Mouse (Mus musculus) bone marrow, adult 2 months (tissue): ENCODE results near the gene Zfp385a. TPM values are rescaled to one million over a fixed set of nuclear protein-coding genes. Genes with fewer than 3 reads are reported as not detected.
A peak's percentile ranks its signal among the peaks of the same experiment; 100 is the strongest.

Experiments
- H3K27ac ChIP-seq: fragments of 200-500 bp; 2 replicates; pipeline ENCODE4 v1.5.1; 2012; ENCODE audit warnings: low read depth, mild to moderate bottlenecking, control low read depth, inconsistent platforms, low read length; ENCODE audit not compliant: control insufficient read depth, poor library complexity, insufficient read depth
- H3K4me1 ChIP-seq: fragments of 200-500 bp; 2 replicates; pipeline ENCODE4 v1.6.1; 2011; ENCODE audit warnings: low read length; ENCODE audit not compliant: control insufficient read depth, insufficient read depth
- H3K4me3 ChIP-seq: fragments of 200-500 bp; replicated peaks from 2 replicates; pipeline ENCODE3; 2011; ENCODE audit warnings: mild to moderate bottlenecking, low read depth, low read length, control low read depth; ENCODE audit not compliant: control insufficient read depth
- CTCF ChIP-seq: fragments of 200-500 bp; IDR thresholded peaks from 2 replicates; pipeline ENCODE4 v1.5.1; 2011; ENCODE audit warnings: low read length, control low read depth; ENCODE audit not compliant: control insufficient read depth, insufficient read depth
- POLR2A ChIP-seq: fragments of 200-500 bp; IDR thresholded peaks from 2 replicates; pipeline ENCODE4 v1.6.1; 2011; ENCODE audit warnings: low read depth, mild to moderate bottlenecking, control low read depth, low read length, borderline replicate concordance; ENCODE audit not compliant: control insufficient read depth
- WGBS: fragments of 180-500 bp; shearing (Covaris S2); methylation state at CpG from one replicate; pipeline ENCODE4 v1.1.7; 2018; 5-methylcytosine and 5-hydroxymethylcytosine counted together
- polyA plus RNA-seq: library from polyadenylated mRNA; stranded (reverse); fragments of >200 nt; gene quantifications from 2 replicates; pipeline ENCODE4 v1.2.4, GENCODE M21; 2011; ENCODE audit warnings: low replicate concordance; ENCODE audit not compliant: missing spikeins, insufficient read depth, insufficient read length

Gene Zfp385a
- polyA plus RNA-seq, 1 experiment, result 12.7 TPM

DNA sequence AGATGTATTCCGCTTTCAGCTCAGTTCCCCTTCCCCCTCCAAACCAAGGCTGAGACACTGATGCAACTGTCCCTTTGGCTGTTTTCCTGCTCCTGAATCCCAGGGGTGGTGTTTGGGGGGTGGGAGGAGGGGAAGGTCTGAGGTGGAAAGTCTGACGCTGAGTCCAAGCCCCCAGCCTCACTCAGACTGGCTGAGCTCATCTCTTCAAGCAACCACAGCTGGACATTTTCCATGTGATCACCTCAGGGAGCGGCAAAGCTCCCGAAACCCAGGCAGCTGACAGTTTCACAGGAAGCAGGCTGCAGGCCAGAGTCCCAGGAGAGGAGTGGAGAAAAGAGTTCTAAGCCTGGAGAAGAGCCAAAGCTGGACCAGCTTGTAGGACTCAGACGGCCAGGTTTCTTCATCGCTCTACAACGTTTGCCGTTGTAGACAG is 37.0 kb upstream of the Zfp385a start:
- TF ChIP-seq POLR2A (no peak), CTCF (no peak)
- 61% methylated on average over 8 of the region's 8 CpGs for WGBS
- no peak overlapping the region for H3K4me3 ChIP-seq
- H3K4me1 ChIP-seq, result no peaks in the 10 kb centered on the region; the same call in 1 of the 2 replicates
- no peak overlapping the region for H3K27ac ChIP-seq

DNA sequence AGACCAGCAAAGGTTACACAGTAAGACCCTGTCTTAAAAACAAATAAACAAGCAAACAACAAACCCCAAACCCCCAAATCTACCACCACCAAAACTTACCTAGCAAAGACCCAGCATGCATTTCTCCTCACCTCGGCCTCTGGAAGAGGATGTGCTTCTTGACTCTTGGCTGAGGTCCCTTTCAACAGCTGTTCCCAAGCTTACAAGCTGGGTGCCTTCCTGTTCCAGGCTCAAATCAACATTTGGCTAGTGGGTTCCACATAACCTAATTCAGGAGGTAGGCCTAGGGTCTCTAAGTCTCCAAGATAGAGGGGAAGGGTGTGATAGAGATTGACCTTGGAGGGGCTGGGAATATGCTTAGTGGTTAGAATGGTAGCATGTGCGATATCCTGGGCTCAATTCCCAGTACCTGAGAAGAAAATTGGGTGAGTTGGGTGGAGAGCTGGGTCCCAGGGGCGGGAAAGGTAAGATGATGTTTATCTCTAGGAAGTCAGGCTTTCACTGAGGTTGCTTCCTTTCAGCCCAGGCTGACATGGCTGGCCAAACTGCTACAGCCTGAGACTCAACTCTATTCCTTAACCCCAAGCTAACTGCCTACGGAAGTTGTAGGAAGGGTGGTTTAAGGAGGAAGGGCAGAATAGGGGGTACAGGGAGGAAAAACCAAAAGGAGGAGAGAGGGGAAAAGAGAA is 35.4 kb upstream of the Zfp385a start:
- TF ChIP-seq POLR2A (no peak), CTCF (no peak)
- Histone ChIP-seq H3K4me3 (no peak overlapping the region), H3K4me1 (no peaks in the 10 kb centered on the region; the same call in 1 of the 2 replicates), H3K27ac (no peak overlapping the region)
- 55% methylated on average over 4 of the region's 4 CpGs for WGBS

DNA sequence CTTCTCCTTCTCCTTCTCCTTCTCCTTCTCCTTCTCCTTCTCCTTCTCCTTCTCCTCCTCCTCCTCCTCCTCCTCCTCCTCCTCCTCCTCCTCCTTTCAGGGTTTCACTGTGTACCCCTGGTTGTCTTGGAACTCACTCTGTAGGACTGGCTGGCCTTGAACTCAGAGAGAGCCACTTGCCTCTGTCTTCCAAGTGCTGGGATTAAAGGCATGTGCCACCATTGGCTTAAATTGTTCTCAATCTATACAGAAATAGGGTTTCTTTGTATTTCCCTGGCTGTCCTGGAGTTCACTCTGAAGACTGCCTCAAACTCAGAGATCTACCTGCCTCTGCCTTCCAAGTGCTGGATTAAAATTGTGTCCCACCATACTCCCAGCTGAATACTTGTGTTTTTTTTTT is 32.6 kb upstream of the Zfp385a start:
- H3K27ac ChIP-seq, result no peak overlapping the region
- H3K4me1 ChIP-seq, result no peaks in the 10 kb centered on the region; the same call in 1 of the 2 replicates
- TF ChIP-seq CTCF, result no peak
- no peak for TF ChIP-seq POLR2A
- no peak overlapping the region for H3K4me3 ChIP-seq

DNA sequence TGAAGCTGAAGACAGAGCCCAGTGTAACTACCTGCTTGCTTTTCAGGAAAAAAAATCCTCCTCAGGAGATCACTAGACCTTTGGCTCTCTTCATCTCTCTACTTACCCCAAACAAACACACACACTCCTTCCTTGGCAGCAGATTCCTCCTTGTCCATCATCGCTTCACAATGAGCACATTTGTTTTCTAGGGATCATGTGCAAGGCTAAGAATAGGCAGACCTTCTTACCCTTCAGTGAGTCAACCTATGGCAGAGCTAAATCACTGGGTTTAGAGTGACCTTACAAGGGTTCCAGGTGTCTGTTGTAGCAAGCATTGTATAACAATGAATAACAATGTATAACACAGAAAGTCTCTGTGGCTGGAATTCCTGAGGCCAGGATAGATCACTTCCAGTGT is 31.8 kb upstream of the Zfp385a start:
- Histone ChIP-seq H3K4me1 (no peaks in the 10 kb centered on the region; the same call in 1 of the 2 replicates), H3K4me3 (no peak overlapping the region), H3K27ac (no peak overlapping the region)
- WGBS, result 94% methylated on average over 1 of the region's 1 CpGs
- no peak for TF ChIP-seq POLR2A
- TF ChIP-seq CTCF, result no peak

DNA sequence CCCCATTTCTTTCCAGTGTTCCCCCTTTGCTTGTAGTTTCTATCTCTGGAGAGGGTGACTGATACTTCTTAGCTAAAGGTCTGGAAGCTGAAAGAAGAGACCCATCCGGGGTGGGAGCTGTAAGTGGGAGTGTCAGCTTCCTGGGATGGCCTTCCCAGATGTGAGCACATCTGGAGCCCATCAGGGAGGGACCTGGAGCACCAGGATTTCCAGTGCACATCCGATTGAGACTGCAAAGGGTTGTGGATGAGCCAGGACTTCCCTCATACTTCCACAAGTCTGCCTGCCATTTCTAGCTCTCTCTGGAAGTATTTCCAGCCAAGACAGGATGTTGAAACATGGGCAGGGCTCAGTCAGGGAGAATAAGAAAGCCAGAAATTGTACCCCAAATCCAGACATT is 31.3 kb upstream of the Zfp385a start:
- TF ChIP-seq CTCF (no peak), POLR2A (no peak)
- WGBS, result 54% methylated on average over 2 of the region's 2 CpGs
- no peaks in the 10 kb centered on the region; the same call in 1 of the 2 replicates for H3K4me1 ChIP-seq
- H3K27ac ChIP-seq, result no peak overlapping the region
- H3K4me3 ChIP-seq, result no peak overlapping the region

DNA sequence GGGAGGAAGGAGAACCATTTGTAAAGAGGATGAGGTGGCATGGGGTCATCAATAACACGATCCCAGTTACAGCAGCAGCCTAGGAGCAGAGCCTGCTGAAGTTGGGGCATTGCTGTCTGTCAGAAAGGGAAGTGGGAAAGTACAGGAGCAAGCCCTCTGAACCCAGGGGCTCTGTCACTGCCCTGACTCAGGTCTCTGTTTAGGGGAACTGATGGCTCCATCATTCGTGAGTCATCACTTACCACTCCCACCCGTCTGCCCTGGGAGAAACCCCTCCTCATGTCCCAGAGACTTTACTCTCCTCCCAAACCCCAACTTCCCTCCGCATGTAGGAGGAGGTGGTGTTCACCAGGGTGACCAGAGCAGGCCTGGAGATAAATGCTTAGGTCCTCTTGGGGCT is 30.6 kb upstream of the Zfp385a start:
- no peak overlapping the region for H3K27ac ChIP-seq
- H3K4me1 ChIP-seq, result no peaks in the 10 kb centered on the region; the same call in 1 of the 2 replicates
- WGBS, result 6% methylated on average over 4 of the region's 4 CpGs
- TF ChIP-seq POLR2A, result no peak
- no peak for TF ChIP-seq CTCF
- H3K4me3 ChIP-seq, result no peak overlapping the region

DNA sequence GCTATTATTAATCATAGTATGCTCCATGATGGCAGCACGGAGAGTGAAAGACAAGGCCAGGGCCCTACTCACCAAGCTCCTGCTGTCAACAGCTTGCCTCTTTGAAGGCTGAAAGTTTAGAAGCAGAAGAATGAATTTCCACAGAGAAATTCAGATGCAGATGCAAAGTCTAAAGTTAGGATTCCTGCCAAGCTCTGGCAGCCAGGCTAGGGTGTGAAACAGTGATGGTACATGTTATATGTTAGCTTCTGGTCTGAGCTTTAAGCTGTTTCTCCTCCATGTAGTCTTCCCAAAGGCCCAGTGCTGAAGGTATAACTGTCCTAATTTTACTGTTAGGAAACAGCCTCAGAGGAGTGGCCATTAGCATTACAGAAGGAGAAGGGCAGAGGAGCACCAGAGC is 29.2 kb upstream of the Zfp385a start:
- no peaks in the 10 kb centered on the region; the same call in 1 of the 2 replicates for H3K4me1 ChIP-seq
- H3K4me3 ChIP-seq, result no peak overlapping the region
- H3K27ac ChIP-seq, result no peak overlapping the region
- TF ChIP-seq CTCF (no peak), POLR2A (no peak)
- 83% methylated on average over 1 of the region's 1 CpGs for WGBS

DNA sequence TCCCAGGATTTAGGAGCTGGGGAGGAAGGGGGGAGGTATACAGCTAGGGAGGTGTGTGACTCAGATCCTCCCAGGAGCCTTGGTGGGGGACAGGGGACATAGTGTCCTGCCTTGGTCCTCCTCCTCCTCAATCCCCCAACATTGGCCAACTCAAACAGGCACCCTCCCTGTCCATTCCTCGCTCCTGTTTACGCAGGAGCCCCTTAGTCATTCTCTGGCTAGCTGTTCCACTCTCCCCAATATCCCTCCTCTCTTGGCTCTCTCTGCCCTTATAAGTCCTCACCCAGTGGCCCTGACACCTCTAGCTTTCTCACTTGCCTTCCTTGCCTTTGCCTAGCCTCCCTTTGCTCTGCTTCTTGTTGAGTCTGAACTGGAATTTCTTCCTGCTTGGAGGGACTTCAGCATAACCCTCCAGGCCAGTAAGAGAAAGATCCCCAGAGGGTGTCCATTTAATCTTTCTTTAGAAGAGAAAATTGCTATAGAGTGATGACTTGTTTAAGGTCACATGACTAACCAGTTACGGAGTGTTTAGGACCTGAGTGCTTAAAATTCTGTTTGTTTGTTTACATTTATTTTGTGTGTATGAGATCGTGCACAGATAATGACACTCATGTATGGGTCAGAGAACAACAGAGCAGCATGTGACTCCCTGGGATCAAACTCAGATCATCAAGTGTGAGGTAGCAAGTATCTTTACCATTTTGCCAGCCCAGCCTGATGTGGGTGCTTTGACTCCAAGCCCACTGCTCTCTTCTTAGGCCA is 28.5 kb upstream of the Zfp385a start:
- Histone ChIP-seq H3K4me3 (no peak overlapping the region), H3K27ac (no peak overlapping the region), H3K4me1 (no peaks in the 10 kb centered on the region; the same call in 1 of the 2 replicates)
- 80% methylated on average over 4 of the region's 4 CpGs for WGBS
- TF ChIP-seq CTCF, result no peak
- TF ChIP-seq POLR2A, result no peak

DNA sequence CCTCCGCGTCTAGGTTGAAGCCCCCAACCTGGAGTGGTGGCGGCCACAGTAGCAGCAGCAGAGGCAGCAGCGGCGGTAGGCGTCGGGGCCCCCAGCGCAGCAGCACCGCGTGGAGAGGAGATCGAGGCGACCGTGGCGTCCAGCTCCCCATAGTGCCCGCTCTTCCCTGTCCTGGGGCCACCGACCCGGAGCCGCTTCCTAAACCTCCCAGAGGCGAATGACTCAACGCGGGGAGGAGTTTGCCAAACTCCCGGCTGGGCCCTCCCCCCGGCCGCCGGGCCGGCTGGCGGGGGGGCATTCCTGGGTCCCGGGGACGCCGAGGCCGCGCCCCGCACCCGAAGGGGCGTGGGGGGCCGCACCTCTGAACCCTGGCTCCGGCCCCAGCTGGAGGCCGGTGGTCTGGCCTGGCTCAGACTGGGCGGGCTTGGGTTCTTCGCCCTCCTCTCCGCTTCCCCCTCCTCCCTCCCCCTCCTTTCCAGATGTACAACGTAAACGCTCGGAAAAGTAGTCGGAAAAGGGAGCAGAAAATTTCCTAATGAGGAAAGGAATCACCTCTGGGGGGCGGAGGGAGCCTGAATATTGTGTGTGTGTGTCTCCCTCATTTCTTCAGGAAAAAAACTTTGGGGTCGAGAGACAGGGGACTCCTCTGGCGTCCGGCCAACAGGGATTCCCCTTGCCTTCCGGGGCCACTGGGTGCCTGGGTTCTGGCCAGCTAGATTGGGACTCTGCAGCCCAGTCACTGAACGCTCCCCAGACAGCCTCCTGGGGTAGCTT is 26.7 kb upstream of the Zfp385a start, which contains the start of gene Itga5:
Gene Itga5 (minus strand): TSS at position 388 of the 774 bp plus-strand sequence.
- TF ChIP-seq CTCF (no peak), POLR2A (peak; percentile 51; the same call in 1 of the 2 replicates)
- Histone ChIP-seq H3K27ac (peak within 1 kb of the TSS; percentile 26), H3K4me3 (peak within 1 kb of the TSS; percentile 72), H3K4me1 (peaks cover 4% of the 10 kb centered on the region)
- WGBS, result 1% methylated on average over 50 of the region's 51 CpGs
